Mouse (Mus musculus) heart, postnatal 0 days (tissue): ENCODE data around the gene Hoxb2. TPM values are rescaled to one million over a fixed set of nuclear protein-coding genes. Genes with fewer than 3 reads are reported as not detected.
A peak's percentile ranks its signal among the peaks of the same experiment; 100 is the strongest.

Experiments used
- ATAC-seq: fragments of 200-750 bp; cut with Nextera tagmentation; 2 replicates; pipeline ENCODE4 v1.8.0; 2017; ENCODE audit warnings: low read depth, moderate number of reproducible peaks, moderate library complexity; ENCODE audit not compliant: insufficient read depth
- DNase-seq: peaks from one replicate; pipeline ENCODE4 v3.0.0-alpha.2; 2016; ENCODE audit warnings: low spot score
- H3K27ac ChIP-seq: fragments of 300-500 bp; sonication (generic); 2 replicates; pipeline ENCODE4 v1.5.1; 2014; ENCODE audit warnings: low read depth, mild to moderate bottlenecking
- H3K27me3 ChIP-seq: fragments of 300-500 bp; sonication (generic); 2 replicates; pipeline ENCODE4 v1.6.1; 2014; ENCODE audit warnings: low read length, mixed read lengths; ENCODE audit not compliant: control insufficient read depth, insufficient read depth
- H3K36me3 ChIP-seq: fragments of 300-500 bp; sonication (generic); replicated peaks from 2 replicates; pipeline ENCODE4 v1.6.1; 2014; ENCODE audit warnings: low read length, mixed read lengths; ENCODE audit not compliant: control insufficient read depth, insufficient read depth
- H3K4me1 ChIP-seq: fragments of 300-500 bp; sonication (generic); 2 replicates; pipeline ENCODE4 v1.6.1; 2014; ENCODE audit warnings: antibody characterized with exemption; ENCODE audit not compliant: control insufficient read depth, insufficient read depth
- H3K4me2 ChIP-seq: fragments of 300-500 bp; sonication (generic); 2 replicates; pipeline ENCODE4 v1.6.1; 2014; ENCODE audit warnings: low read depth, mild to moderate bottlenecking, low read length, moderate library complexity
- H3K4me3 ChIP-seq: fragments of 300-500 bp; sonication (generic); 2 replicates; pipeline ENCODE4 v1.5.1; 2014; ENCODE audit warnings: low read depth, low read length
- H3K9ac ChIP-seq: fragments of 300-500 bp; sonication (generic); replicated peaks from 2 replicates; pipeline ENCODE4 v1.6.1; 2014; ENCODE audit warnings: low read depth, low read length, mixed read lengths
- H3K9me3 ChIP-seq: fragments of 300-500 bp; sonication (generic); replicated peaks from 2 replicates; pipeline ENCODE4 v1.6.1; 2016; ENCODE audit warnings: low read length; ENCODE audit not compliant: control insufficient read depth
- CTCF ChIP-seq: IDR thresholded peaks from 2 replicates; pipeline ENCODE4 v1.5.1; 2016; ENCODE audit warnings: antibody characterized with exemption, control low read depth, low read depth
- EP300 ChIP-seq: IDR thresholded peaks from 2 replicates; pipeline ENCODE4 v1.6.1; 2016; ENCODE audit warnings: antibody characterized with exemption, low read depth
- WGBS: fragments of 180-500 bp; shearing (Covaris S2); extraction: QIAGEN DNeasy Blood & Tissue Kit; methylation state at CpG from one replicate; pipeline ENCODE4 v1.1.7; 2014; 5-methylcytosine and 5-hydroxymethylcytosine counted together
- polyA plus RNA-seq: library from polyadenylated mRNA; unstranded; fragments of >200 nt; fragmentation: Nextera tagmentation; extraction: Ambion mirVana; gene quantifications from 2 replicates; pipeline ENCODE4 v1.2.1, GENCODE M21; 2015
- total RNA-seq: library from RNA; depleted of rRNA; stranded (reverse); fragments of >200 nt; gene quantifications from 2 replicates; pipeline ENCODE4 v1.2.3, GENCODE M21; 2014; ENCODE audit warnings: low replicate concordance

Hoxb2 gene
- total and polyA plus RNA-seq, 2 experiments from 2014 or later, result 0.97 to 3.2 TPM

DNA sequence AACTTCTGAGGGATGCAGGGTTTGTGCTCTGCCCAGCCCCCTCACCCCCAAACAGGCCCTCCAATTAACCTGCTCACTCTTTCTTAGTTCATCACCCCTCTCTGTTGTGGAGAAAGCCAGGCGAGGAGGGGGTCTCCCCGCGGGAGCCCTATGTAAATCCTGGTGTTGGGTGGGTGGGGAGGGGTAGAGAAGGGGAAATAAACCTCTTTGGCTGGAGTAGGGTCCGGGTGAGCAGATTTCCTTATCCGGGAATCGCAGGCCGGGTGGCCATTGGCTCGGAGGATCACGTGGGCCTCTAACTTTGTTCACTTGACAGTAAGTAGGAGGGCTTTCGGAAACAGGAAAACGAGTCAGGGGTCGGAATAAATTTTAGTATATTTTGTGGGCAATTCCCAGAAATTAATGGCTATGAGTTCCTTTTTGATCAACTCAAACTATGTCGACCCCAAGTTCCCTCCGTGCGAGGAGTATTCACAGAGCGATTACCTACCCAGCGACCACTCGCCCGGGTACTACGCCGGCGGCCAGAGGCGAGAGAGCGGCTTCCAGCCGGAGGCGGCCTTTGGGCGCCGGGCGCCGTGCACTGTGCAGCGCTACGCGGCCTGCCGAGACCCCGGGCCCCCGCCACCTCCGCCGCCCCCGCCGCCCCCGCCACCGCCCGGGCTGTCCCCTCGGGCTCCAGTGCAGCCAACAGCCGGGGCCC lies 31.8 kb upstream of the Hoxb2 start:
- Histone ChIP-seq H3K9ac (peak overlapping the region; percentile 47), H3K4me3 (peak overlapping the region; percentile 47), H3K27me3 (peaks cover 100% of the 10 kb centered on the region), H3K27ac (peak overlapping the region; percentile 79), H3K4me2 (peak overlapping the region; percentile 59), H3K36me3 (no peaks in the 10 kb centered on the region), H3K9me3 (no peaks in the 10 kb centered on the region), H3K4me1 (no peaks in the 10 kb centered on the region)
- DNase-seq (no peak), ATAC-seq (peak; percentile 63)
- TF ChIP-seq EP300 (no peak), CTCF (no peak)
- 1% methylated on average over 39 of the region's 45 CpGs for WGBS

GRCm38 (mm10) chr11:96319071-96319902 lies 31.0 kb upstream of the Hoxb2 start:
- peak overlapping the region; percentile 47 for H3K9ac ChIP-seq
- DNase-seq (no peak), ATAC-seq (peak; percentile 33)
- H3K4me2 ChIP-seq, result peak overlapping the region; percentile 59
- H3K27me3 ChIP-seq, result peaks cover 100% of the 10 kb centered on the region
- 1% methylated on average over 31 of the region's 34 CpGs for WGBS
- H3K36me3 ChIP-seq, result no peaks in the 10 kb centered on the region
- H3K4me1 ChIP-seq, result no peaks in the 10 kb centered on the region
- no peaks in the 10 kb centered on the region for H3K9me3 ChIP-seq
- peak overlapping the region; percentile 79 for H3K27ac ChIP-seq
- peak overlapping the region; percentile 47 for H3K4me3 ChIP-seq
- TF ChIP-seq CTCF (no peak), EP300 (no peak)

DNA sequence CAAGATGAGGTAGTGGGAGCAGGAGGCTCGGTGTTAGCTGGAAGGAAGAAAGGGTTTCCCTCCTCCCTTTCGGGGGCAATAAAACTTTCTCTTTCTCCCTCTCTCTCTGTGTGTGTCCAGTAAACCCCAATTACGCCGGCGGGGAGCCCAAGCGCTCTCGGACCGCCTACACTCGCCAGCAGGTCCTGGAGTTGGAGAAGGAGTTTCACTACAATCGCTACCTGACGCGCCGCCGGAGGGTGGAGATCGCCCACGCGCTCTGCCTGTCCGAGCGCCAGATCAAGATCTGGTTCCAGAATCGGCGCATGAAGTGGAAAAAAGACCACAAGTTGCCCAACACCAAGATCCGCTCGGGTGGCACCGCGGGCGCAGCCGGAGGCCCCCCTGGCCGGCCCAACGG lies 30.4 kb upstream of the Hoxb2 start:
- TF ChIP-seq CTCF (no peak), EP300 (no peak)
- Histone ChIP-seq H3K9ac (no peak overlapping the region), H3K27ac (peak overlapping the region; percentile 31; the same call in 1 of the 2 replicates), H3K4me1 (no peaks in the 10 kb centered on the region), H3K9me3 (no peaks in the 10 kb centered on the region), H3K27me3 (peaks cover 100% of the 10 kb centered on the region), H3K36me3 (no peaks in the 10 kb centered on the region), H3K4me3 (peak overlapping the region; percentile 47), H3K4me2 (peak overlapping the region; percentile 59)
- ATAC-seq (no peak), DNase-seq (no peak)
- under 1% methylated on average over 29 of the region's 29 CpGs for WGBS

GRCm38 (mm10) chr11:96320688-96321087 lies 29.6 kb upstream of the Hoxb2 start:
- H3K9me3 ChIP-seq, result no peaks in the 10 kb centered on the region
- no peak overlapping the region for H3K27ac ChIP-seq
- no peak overlapping the region for H3K9ac ChIP-seq
- WGBS, result 18% methylated on average over 17 of the region's 17 CpGs
- no peaks in the 10 kb centered on the region for H3K4me1 ChIP-seq
- no peak for TF ChIP-seq EP300
- TF ChIP-seq CTCF, result no peak
- no peak overlapping the region for H3K4me2 ChIP-seq
- H3K36me3 ChIP-seq, result no peaks in the 10 kb centered on the region
- DNase-seq (no peak), ATAC-seq (no peak)
- H3K27me3 ChIP-seq, result peaks cover 100% of the 10 kb centered on the region
- H3K4me3 ChIP-seq, result no peak overlapping the region

- Histone ChIP-seq H3K27me3 (peaks cover 100% of the 10 kb centered on the region), H3K9me3 (no peaks in the 10 kb centered on the region), H3K36me3 (no peaks in the 10 kb centered on the region), H3K4me2 (no peak overlapping the region), H3K27ac (no peak overlapping the region), H3K9ac (no peak overlapping the region), H3K4me1 (no peaks in the 10 kb centered on the region), H3K4me3 (no peak overlapping the region)
- ATAC-seq (no peak), DNase-seq (no peak)
- WGBS, result 41% methylated on average over 5 of the region's 5 CpGs
- TF ChIP-seq CTCF (no peak), EP300 (no peak)
Measured at GRCm38 (mm10) chr11:96321846-96322245, 28.5 kb upstream of the Hoxb2 start.
